Mouse (Mus musculus): Measurements from ENCODE around the gene Ube4b.

DNA sequence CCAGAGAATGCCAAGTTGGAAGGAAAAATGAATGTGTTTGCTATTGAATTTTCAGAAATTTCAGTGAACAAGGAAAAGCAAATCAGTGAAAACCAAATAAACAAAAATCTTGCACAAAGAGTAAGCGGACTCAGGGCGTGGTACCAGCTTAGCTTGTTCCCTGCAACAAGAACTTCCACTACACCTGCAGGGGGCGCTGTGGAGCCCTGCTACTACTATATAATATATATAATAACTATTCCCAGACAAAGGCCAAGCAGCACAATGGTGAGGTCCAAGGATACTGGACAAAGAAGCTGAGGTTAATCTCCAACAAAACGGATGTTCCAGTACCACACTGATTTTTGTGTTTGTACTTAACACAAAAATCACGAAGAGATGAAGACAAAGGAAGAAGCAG, 53.1 kb downstream of the Ube4b start:
- TF ChIP-seq CTCF (IDR thresholded peaks at IDR 0.05) (peak; percentile 66), EP300 (IDR thresholded peaks at IDR 0.05) (no peak)
